Mouse (Mus musculus) embryonic facial prominence, embryonic 12.5 days (tissue): ENCODE measurements around the gene Slc27a4. TPM values are rescaled to one million over a fixed set of nuclear protein-coding genes. Genes with fewer than 3 reads are reported as not detected.
"Not testable (repeated sequence)": the region's sequence is repeated elsewhere in the genome, so short reads cannot be mapped to it uniquely, and the experiment has no call there.

Source experiments
- ATAC-seq: fragments of 200-750 bp; cut with Nextera tagmentation; 2 replicates; pipeline ENCODE4 v1.8.0; 2017; ENCODE audit not compliant: insufficient number of reproducible peaks, insufficient read depth, low FRiP score, low TSS enrichment
- H3K27ac ChIP-seq: fragments of 300-500 bp; sonication (generic); 2 replicates; pipeline ENCODE4 v1.5.1; 2016; ENCODE audit warnings: mild to moderate bottlenecking
- H3K27me3 ChIP-seq: fragments of 300-500 bp; sonication (generic); 2 replicates; pipeline ENCODE4 v1.6.1; 2016; ENCODE audit warnings: mild to moderate bottlenecking, moderate library complexity
- H3K36me3 ChIP-seq: fragments of 300-500 bp; sonication (generic); 2 replicates; pipeline ENCODE4 v1.6.1; 2016; ENCODE audit warnings: mild to moderate bottlenecking
- H3K4me1 ChIP-seq: fragments of 300-500 bp; sonication (generic); 2 replicates; pipeline ENCODE4 v1.6.1; 2016
- H3K4me2 ChIP-seq: fragments of 300-500 bp; sonication (generic); replicated peaks from 2 replicates; pipeline ENCODE4 v1.6.1; 2016; ENCODE audit warnings: mild to moderate bottlenecking, moderate library complexity
- H3K4me3 ChIP-seq: fragments of 300-500 bp; sonication (generic); 2 replicates; pipeline ENCODE4 v1.5.1; 2016; ENCODE audit warnings: mild to moderate bottlenecking
- H3K9ac ChIP-seq: fragments of 300-500 bp; sonication (generic); 2 replicates; pipeline ENCODE4 v1.6.1; 2016; ENCODE audit warnings: mild to moderate bottlenecking, moderate library complexity
- H3K9me3 ChIP-seq: fragments of 300-500 bp; sonication (generic); 2 replicates; pipeline ENCODE4 v1.6.1; 2016; ENCODE audit warnings: mild to moderate bottlenecking, moderate library complexity
- WGBS: fragments of 180-500 bp; shearing (Covaris S2); methylation state at CpG from one replicate; pipeline ENCODE4 v1.1.7; 2016; 5-methylcytosine and 5-hydroxymethylcytosine counted together
- polyA plus RNA-seq: library from polyadenylated mRNA; unstranded; fragments of >200 nt; fragmentation: Nextera tagmentation; extraction: Ambion mirVana; gene quantifications from 2 replicates; pipeline ENCODE4 v1.2.1, GENCODE M21; 2016

Gene Slc27a4
- 18.2 and 21.7 TPM in 2 replicates for polyA plus RNA-seq

DNA sequence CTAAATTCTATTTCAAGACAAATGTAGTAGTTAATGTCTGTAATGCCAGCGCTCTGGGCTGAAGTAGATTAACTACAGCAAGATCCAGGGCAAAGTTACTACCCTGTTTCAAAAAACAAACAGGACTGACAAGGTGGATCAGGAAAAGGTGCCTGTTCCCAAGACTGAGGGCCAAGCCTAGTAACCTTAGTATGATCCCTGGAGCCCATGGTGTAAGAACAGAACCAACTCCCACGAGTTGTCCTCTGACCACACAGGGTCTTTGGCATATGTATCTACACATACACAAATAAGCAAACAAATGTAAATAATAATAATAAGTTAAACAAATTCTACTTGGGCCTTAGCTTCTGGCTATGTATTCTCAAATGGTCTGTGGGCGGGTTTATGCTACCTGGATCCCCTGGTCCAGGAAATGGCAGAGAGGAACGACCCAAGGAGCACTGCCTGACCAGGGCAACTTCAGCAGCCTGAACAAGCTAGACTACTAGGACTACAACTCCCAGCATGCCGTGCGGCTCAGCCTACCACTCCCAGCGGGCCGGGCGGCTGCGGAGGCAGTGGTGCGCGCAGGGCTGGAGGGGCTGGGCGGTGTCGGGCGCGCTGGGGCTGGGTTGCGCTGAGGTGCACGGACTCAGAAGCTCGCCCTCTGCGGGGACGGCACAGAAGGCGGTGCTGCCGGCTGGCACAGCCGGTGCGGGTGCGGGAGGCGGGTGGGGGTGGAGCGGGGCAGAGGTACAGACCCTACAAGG lies at the start of gene Slc27a4:
TSS of gene Slc27a4 (plus strand) at position 560 of the 752 bp plus-strand sequence.
- Histone ChIP-seq H3K36me3 (peaks cover 32% of the 10 kb centered on the region), H3K9me3 (no peaks in the 10 kb centered on the region), H3K4me3 (peak within 1 kb of the TSS; percentile 88), H3K9ac (peak within 1 kb of the TSS; percentile 87), H3K4me1 (peaks cover 7% of the 10 kb centered on the region), H3K27ac (peak within 1 kb of the TSS; percentile 84), H3K4me2 (peak within 1 kb of the TSS; percentile 85), H3K27me3 (no peaks in the 10 kb centered on the region)
- ATAC-seq = peak; percentile 98
- 4% methylated on average over 27 of the region's 28 CpGs for WGBS

DNA sequence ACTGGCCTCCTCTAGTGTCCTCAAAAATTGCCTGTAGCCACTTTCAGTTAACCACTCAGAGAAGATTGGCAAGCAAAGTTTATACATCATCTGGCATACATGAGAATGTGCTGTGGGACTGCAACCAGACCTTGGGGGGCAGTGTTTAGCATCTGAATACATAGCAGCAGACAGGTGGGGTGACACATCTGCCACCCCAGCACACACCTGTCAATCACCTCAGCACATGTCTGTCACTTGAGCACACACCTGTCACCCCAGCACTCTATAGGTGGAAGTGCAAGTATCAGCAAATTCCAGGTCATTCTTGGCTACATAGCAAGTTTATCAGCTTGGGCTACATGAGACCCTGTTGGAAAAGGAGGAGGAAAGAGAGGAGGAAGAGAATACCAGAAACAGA lies 46.7 kb upstream of the Slc27a4 start:
- no peaks in the 10 kb centered on the region for H3K9me3 ChIP-seq
- ATAC-seq = no peak
- peaks cover 12% of the 10 kb centered on the region for H3K4me1 ChIP-seq
- H3K36me3 ChIP-seq = no peaks in the 10 kb centered on the region
- no peak overlapping the region for H3K27ac ChIP-seq
- H3K9ac ChIP-seq = no peak overlapping the region
- H3K27me3 ChIP-seq = peaks cover 27% of the 10 kb centered on the region
- H3K4me2 ChIP-seq = no peak overlapping the region
- no peak overlapping the region for H3K4me3 ChIP-seq

DNA sequence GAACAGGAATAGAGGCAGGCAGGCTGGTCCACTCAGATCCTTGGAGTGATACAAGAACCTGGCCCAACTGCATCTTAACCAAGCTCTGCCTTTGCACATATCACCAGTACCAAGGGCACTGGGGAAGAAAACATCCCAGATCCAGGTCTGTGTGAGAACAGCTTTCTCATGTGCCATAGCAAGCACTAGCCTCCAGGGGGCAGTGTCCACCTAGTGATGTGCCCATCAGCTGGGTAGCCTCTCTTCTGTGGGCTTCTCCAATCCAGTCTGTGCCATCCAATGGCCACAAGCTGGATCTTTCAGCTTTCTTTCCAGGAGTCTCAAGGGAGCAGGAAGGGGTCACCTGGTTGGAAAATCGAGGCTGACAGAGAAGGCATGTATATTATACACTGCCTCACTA lies 37.6 kb upstream of the Slc27a4 start:
- no peak overlapping the region for H3K4me3 ChIP-seq
- no peak overlapping the region for H3K4me2 ChIP-seq
- H3K4me1 ChIP-seq = no peaks in the 10 kb centered on the region
- H3K27ac ChIP-seq = no peak overlapping the region
- H3K9me3 ChIP-seq = no peaks in the 10 kb centered on the region
- 9% methylated on average over 1 of the region's 1 CpGs for WGBS
- no peak overlapping the region for H3K9ac ChIP-seq
- H3K36me3 ChIP-seq = no peaks in the 10 kb centered on the region
- no peak for ATAC-seq
- H3K27me3 ChIP-seq = 0 out of 2 replicates have a peak, but pooled peaks cover 2% of the 10 kb centered on the region

DNA sequence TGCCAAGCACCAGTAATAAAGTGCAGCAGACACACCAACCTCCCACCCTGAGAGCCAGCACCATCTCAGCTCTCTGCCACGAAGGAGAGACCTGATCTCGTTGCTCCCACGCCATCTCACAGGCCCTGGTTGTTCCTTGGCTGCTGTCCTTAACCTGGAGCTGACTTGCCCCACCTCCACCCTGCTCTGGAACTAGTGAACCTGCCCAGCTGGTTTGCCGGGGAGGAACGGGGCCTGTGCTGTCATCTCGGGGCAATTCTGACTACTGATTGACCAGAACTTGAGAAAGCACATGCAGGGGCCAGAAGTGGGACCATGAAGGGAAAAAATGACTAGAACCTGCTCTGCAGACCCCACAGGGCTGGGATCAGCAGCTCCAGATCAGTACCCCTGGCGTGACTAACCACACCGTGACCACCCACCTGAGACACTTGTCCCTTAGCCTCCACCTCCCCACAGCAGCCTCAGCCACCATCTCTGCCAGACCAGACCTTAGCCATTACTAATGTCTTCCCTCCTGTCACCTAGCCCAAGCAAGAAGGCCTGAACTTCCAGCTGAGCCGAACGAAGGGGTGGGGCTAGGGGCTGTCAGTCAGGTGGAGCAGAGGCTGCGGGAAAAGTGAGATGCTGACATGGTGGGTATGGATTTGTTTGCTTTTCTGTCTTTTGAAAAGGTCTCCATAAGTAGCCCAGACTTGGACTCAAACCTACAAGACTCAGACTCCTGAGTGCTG lies 34.3 kb upstream of the Slc27a4 start:
- Histone ChIP-seq H3K4me2 (no peak overlapping the region), H3K4me1 (no peaks in the 10 kb centered on the region), H3K27ac (no peak overlapping the region), H3K27me3 (no peaks in the 10 kb centered on the region), H3K4me3 (no peak overlapping the region), H3K36me3 (peaks cover 4% of the 10 kb centered on the region), H3K9me3 (no peaks in the 10 kb centered on the region), H3K9ac (no peak overlapping the region)
- no peak for ATAC-seq
- 63% methylated on average over 11 of the region's 11 CpGs for WGBS

DNA sequence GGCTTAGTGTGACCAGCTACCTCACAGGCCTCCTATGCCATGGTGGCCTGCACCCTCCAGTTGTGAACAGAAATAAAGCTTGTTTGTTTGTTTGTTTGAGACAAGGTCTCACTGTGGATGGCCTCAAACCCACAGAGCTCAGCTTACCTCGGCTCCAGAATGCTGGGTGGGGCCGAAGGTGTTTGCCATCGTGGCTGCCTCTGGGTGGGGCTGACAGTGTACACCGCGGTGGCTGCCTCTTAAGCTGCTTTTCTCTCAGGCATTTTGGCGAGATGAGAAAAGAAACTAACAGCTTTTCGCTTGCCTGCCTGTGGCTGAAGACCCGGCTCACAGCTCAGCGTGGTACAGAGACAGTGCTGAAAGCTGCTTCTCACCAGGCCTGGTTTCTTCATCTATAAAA lies 33.5 kb upstream of the Slc27a4 start:
- 56% methylated on average over 9 of the region's 9 CpGs for WGBS
- Histone ChIP-seq H3K4me2 (no peak overlapping the region), H3K9ac (no peak overlapping the region), H3K9me3 (no peaks in the 10 kb centered on the region), H3K27me3 (no peaks in the 10 kb centered on the region), H3K4me3 (no peak overlapping the region), H3K36me3 (peaks cover 7% of the 10 kb centered on the region), H3K4me1 (no peaks in the 10 kb centered on the region), H3K27ac (no peak overlapping the region)
- no peak for ATAC-seq

DNA sequence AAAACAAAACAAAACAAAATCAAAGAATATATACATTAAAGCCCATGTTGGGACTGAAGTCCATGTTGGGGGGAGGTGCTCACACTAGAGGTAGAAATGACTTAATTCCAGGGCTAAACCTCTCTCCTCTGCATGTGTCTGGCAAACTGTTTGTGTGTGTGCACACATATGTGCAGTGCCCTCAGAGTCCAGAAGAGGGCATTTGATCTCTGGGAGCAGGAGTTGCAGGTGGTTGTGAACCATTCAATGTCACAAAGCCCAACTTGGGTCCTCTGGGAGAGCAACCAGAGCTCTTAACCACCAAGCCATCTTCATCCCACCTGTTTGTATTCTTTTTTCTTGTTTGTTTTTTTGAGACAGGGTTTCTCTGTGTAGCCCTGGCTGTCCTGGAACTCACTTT lies 32.3 kb upstream of the Slc27a4 start:
- Histone ChIP-seq H3K4me2 (no peak overlapping the region), H3K4me3 (no peak overlapping the region), H3K27me3 (no peaks in the 10 kb centered on the region), H3K9me3 (no peaks in the 10 kb centered on the region), H3K4me1 (no peaks in the 10 kb centered on the region), H3K36me3 (peaks cover 7% of the 10 kb centered on the region), H3K9ac (no peak overlapping the region), H3K27ac (no peak overlapping the region)
- ATAC-seq = no peak

DNA sequence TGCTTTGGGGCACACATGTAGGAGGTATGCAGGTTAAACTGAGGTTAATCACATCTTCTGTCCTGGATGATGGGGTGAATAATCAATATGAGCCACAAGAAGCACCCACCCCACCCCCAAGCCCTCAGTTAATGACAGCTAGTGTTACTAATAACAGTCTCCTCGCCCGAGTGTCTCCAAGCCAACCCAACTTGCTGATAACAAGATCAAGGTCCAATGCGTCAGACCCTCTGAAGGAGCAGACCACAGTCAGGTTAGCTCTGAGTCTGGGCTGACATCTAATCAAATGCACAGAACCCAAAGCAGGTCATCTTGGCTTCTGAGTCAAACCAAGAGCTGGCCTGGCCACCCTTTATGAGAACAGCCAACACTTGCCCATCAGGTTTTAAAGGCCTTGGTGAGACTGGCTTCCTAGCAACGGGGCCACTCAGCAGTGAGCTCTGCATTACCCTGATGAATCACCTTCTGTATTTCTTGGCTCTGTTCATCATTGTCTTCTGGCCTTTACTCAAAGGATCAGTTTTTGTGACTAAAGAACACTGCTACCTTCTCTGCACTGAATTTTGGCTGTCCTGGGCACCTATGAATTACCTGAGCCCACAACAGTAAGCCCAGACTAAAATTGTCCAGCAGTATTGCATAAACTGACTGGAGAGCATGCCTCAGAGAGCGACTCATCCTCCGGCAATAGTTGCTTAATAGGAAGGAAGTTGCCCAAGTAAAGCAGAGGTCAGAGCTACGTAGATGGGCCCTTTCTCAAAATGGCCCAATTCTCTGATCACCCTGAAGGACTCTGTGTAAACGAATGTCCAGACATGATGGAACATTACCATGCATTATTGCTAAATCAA lies 30.6 kb upstream of the Slc27a4 start:
- no peak for ATAC-seq
- Histone ChIP-seq H3K36me3 (peaks cover 12% of the 10 kb centered on the region), H3K9me3 (no peaks in the 10 kb centered on the region), H3K27me3 (no peaks in the 10 kb centered on the region), H3K4me2 (no peak overlapping the region), H3K4me1 (no peaks in the 10 kb centered on the region), H3K9ac (no peak overlapping the region), H3K27ac (no peak overlapping the region), H3K4me3 (no peak overlapping the region)
- WGBS = 85% methylated on average over 8 of the region's 8 CpGs

DNA sequence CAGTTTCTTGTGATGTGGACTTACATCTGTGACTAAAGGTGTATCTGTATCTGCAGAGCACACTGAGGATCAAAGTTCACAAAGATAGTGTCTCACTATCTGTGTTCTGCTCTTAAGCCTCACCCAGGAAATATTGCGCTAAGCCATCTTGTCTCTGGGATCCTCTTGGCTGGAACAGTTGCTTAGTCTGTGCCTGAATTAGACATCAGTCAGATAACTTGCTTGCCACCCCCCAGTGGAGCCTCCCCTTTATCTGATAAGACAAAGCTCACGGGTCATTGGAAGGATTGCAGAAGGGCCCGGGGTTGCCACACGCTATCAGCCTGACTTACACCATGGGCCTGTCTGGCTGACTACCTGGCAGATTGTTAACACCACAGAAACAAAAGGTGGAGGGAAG lies 29.1 kb upstream of the Slc27a4 start:
- Histone ChIP-seq H3K9ac (no peak overlapping the region), H3K27me3 (no peaks in the 10 kb centered on the region), H3K9me3 (no peaks in the 10 kb centered on the region), H3K4me1 (no peaks in the 10 kb centered on the region), H3K27ac (no peak overlapping the region), H3K36me3 (peaks cover 27% of the 10 kb centered on the region), H3K4me2 (no peak overlapping the region), H3K4me3 (no peak overlapping the region)
- ATAC-seq = no peak
- WGBS = 90% methylated on average over 4 of the region's 4 CpGs

DNA sequence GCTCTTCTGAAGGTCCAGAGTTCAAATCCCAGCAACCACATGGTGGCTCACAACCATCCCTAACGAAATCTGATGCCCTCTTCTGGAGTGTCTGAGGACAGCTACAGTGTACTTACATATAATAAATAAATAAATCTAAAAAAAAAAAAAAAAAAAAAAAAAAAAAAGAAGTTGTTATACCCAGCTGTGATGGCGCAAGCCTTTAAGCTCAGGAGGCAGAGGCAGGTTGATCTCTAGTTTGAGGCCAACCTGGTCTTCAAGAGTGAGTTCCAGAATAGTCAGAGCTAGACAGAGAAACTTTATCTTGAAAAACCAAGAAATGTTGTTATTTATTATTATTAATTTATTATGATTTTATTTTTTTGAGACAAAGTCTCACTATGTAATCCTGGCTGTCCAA lies 21.2 kb upstream of the Slc27a4 start:
- not testable (repeated sequence) for H3K9ac ChIP-seq, H3K4me3 ChIP-seq, H3K9me3 ChIP-seq, H3K4me2 ChIP-seq, H3K27ac ChIP-seq, ATAC-seq, H3K4me1 ChIP-seq, H3K27me3 ChIP-seq
- 92% methylated on average over 2 of the region's 2 CpGs for WGBS
- H3K36me3 ChIP-seq = peaks cover 95% of the 10 kb centered on the region

DNA sequence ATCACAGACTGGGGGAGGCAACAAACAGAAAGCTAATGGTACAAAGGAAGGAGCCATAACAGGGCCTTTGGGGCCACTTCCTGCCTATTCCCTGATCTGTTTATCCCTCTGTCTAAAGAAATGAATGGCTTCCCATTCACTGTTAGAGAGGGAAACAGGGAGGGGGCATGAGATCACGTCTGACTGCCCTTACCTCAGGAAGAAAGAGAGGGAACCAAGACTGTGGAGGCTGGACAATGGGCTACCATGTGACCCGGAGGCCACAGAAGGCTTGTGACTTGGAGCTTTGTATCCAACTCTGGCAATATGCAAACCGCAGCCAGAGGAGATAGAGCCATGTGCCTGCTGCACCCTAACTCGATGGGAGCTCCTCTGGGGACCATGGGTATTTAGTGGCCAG lies 18.1 kb upstream of the Slc27a4 start:
- WGBS = 73% methylated on average over 4 of the region's 4 CpGs
- peaks cover 68% of the 10 kb centered on the region for H3K36me3 ChIP-seq
- no peak for ATAC-seq

DNA sequence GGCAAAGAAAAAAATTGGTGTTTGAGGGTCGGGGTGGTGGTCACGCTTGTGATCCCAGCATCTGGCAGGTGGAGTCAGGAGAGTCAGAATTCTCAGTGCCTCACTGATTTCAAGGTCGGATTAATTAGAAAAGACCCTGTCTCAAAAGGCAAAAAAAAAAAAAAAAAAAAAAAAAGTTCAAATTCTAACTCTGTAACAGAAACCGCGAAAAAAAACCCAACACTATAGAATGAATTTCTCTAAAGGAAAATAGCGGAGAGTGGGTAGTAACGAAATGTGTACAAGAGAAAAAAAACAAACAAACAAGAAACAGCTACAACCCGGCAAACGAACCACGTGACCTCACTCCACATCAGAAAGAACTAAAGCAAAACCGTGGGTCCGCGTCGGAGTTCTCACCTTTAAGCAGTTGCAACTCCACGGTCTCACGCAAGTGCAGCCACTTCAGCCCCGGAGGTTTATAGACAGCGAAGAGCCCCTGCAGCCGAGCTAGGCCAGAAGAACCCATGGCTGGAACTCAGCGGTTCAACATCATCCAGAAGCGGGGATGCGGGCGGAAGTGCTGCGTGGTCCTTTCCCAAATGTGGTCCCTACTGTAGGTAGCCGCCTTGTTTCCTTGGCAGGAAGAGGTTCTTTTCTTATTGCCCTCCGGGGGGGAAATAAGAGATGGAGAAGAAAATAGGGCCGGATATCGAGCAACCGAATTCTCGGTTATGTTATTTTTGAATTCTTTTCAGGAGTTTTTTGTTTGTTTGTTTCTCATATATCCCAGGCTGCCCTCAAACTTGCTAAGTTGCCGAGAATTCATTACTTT lies 15.1 kb upstream of the Slc27a4 start, which contains the start of gene Coq4:
TSS of gene Coq4 (plus strand) at position 390 of the 814 bp plus-strand sequence.
- peaks cover 16% of the 10 kb centered on the region for H3K4me1 ChIP-seq
- H3K9ac ChIP-seq = peak within 1 kb of the TSS; percentile 75
- H3K36me3 ChIP-seq = peaks cover 64% of the 10 kb centered on the region
- WGBS = 1% methylated on average over 31 of the region's 31 CpGs
- no peaks in the 10 kb centered on the region for H3K27me3 ChIP-seq
- H3K9me3 ChIP-seq = no peaks in the 10 kb centered on the region
- peak within 1 kb of the TSS; percentile 80 for H3K4me2 ChIP-seq
- H3K27ac ChIP-seq = peak within 1 kb of the TSS; percentile 46; the same call in 1 of the 2 replicates
- peak within 1 kb of the TSS; percentile 89 for H3K4me3 ChIP-seq
- no peak for ATAC-seq

More for the DNA sequence above, 18.1 kb upstream of the Slc27a4 start:
- Histone ChIP-seq H3K9ac (no peak overlapping the region), H3K4me1 (peaks cover 16% of the 10 kb centered on the region), H3K9me3 (peaks cover 3% of the 10 kb centered on the region; the same call in 1 of the 2 replicates), H3K27me3 (no peaks in the 10 kb centered on the region), H3K4me2 (no peak overlapping the region), H3K27ac (no peak overlapping the region), H3K4me3 (no peak overlapping the region)
